Mouse (Mus musculus): ENCODE data around the gene Cd180. TPM values are rescaled to one million over a fixed set of nuclear protein-coding genes. Genes with fewer than 3 reads are reported as not detected.

Cd180 gene
- polyA plus RNA-seq, 1 experiment from 2014 or later, result 0.15 TPM

DNA sequence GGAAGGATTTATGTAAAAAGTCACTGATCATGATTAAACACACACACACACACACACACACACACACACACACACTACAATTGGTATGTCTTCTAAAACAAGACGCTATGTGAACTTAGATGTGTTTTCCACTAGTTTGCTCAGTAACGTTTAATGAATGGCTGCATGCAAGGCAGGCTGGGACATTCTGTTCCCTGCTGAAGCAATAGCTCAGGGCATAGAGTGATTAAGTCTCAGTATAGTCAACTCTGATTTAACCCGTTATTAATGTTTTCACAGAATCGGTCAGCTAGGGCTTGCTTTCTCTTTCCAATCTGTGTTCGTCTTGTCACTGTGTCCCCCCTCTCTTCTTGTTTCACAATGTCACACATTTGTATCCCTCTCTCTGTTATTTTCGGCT, 82.1 kb downstream of the Cd180 start:
- H3K9me3 ChIP-seq (replicated peaks), result no peaks in the 10 kb centered on the region
- no peak for DNase-seq (ENCODE audit: low spot score)
- H3K36me3 ChIP-seq, result peaks cover 21% of the 10 kb centered on the region
- peaks cover 9% of the 10 kb centered on the region for H3K4me1 ChIP-seq
- no peak overlapping the region for H3K27ac ChIP-seq
- H3K27me3 ChIP-seq (ENCODE audit: low read depth, poor library complexity, severe bottlenecking), result no peaks in the 10 kb centered on the region
- WGBS, result 90% methylated on average over 6 of the region's 6 CpGs
- no peak overlapping the region for H3K4me3 ChIP-seq

DNA sequence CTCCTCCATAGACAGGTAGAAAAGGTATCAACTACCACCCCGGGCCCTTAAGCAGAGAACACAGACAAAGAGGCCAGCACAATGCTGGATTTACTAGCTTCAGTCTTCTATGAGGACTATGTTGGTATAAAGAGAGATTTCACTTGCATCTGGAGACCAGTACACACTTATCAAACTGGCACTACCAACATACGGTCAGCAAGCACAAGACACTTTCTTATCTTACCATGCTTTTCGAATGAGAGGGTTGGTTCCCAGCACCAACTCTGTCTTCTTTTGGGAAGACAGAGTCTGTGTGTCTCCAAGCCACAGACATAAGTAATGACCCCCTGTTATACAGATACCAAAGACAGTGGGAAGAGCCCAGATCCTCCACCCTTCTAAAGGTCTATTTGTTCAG, 85.5 kb downstream of the Cd180 start:
- Histone ChIP-seq H3K27me3 (ENCODE audit: low read depth, poor library complexity, severe bottlenecking) (no peaks in the 10 kb centered on the region), H3K27ac (no peak overlapping the region), H3K36me3 (peaks cover 47% of the 10 kb centered on the region), H3K9me3 (replicated peaks) (no peaks in the 10 kb centered on the region), H3K4me3 (no peak overlapping the region), H3K4me1 (peaks cover 2% of the 10 kb centered on the region; the same call in 1 of the 2 replicates)
- DNase-seq (ENCODE audit: low spot score), result no peak
- WGBS, result 94% methylated on average over 3 of the region's 3 CpGs

DNA sequence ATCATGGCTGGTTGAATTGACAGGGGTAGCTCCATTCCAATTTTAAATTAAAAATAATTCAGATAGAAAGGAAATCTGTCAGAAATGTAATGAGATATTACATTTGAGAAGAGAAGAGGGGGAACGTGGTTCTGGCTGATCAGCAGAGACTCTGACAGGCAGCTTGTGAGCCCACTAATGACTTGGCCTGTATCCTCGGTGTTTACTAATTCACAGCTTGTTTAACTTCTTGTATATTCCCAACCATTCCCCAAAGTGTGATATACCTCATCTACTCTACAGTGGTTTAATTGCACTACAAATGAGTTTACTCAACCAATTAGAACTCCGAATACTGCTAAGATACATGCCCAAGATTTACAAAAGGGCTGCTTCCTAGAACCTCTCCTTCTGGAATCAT, 85.9 kb downstream of the Cd180 start:
- Histone ChIP-seq H3K4me3 (no peak overlapping the region), H3K4me1 (peaks cover 2% of the 10 kb centered on the region; the same call in 1 of the 2 replicates), H3K27ac (no peak overlapping the region), H3K36me3 (peaks cover 43% of the 10 kb centered on the region), H3K9me3 (replicated peaks) (no peaks in the 10 kb centered on the region), H3K27me3 (ENCODE audit: low read depth, poor library complexity, severe bottlenecking) (no peaks in the 10 kb centered on the region)
- 94% methylated on average over 3 of the region's 3 CpGs for WGBS
- DNase-seq (ENCODE audit: low spot score), result no peak

DNA sequence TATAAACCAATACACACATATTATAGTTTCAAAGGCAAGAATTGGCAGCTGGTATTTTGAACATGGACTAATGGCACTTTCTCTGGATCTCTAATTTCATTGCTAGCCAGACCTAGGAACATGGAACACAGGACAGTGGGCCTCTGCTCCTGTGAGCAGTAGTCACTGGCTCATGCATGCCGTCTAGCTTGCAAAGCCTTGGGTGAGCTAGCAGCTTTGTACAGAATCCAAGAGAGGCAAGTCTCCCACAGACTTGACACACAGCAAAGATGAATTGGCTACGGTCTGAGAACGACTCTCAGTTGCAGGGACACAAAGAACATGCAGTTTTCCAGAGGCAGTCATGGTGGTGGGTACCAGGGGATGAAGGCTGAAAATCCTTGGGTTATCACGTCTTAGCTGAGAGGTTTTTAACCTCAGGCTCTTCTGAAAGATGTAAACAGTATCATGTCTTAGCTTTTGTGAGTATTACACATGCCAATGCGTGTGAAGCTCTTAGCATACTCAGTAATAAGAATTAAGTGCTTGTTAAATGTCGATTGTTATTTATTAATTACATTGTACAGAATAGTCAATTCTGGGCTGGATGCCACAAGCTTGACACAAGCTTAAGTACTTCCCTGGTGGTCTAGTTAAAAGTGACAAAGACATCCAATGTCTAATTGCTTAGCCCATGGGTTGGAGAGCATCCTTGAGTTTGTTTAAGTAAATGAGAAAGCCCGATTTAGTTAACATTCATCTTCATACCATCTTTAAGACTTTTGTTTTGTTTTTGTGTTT, 90.4 kb downstream of the Cd180 start:
- H3K36me3 ChIP-seq, result peaks cover 45% of the 10 kb centered on the region
- H3K4me3 ChIP-seq, result no peak overlapping the region
- no peaks in the 10 kb centered on the region for H3K9me3 ChIP-seq (replicated peaks)
- no peaks in the 10 kb centered on the region for H3K4me1 ChIP-seq
- WGBS, result 89% methylated on average over 7 of the region's 7 CpGs
- DNase-seq (ENCODE audit: low spot score), result no peak
- no peaks in the 10 kb centered on the region for H3K27me3 ChIP-seq (ENCODE audit: low read depth, poor library complexity, severe bottlenecking)
- no peak overlapping the region for H3K27ac ChIP-seq

DNA sequence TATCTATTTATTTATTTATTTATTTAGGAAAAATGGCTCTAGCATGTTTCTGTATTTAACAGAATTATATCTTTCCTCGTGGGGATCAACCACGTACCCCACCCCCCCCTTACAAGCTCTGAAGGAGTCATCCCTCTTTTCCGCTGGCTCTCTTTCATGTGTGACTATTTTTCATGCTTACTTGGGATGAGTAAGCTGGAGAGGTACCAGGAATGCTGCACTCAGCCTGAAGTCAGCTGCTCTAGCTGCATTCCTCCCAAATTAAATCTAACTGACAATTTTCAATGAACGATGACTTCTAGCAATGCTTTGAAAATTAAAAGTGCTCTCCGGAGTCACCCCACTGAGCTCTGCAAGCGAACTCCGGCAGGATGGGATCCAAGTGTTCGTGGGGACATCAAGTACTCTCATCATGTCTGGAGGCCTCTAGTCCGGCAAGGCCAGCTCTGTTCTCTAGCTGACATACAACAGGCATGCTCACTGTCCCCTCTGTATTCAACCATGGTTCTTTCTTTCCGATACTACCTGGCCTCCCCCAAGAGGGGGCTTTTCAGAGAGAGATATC, 93.4 kb downstream of the Cd180 start:
- no peaks in the 10 kb centered on the region for H3K9me3 ChIP-seq (replicated peaks)
- H3K36me3 ChIP-seq, result peaks cover 33% of the 10 kb centered on the region
- no peak for DNase-seq (ENCODE audit: low spot score)
- no peak overlapping the region for H3K27ac ChIP-seq
- H3K4me3 ChIP-seq, result no peak overlapping the region
- no peaks in the 10 kb centered on the region for H3K4me1 ChIP-seq
- no peaks in the 10 kb centered on the region for H3K27me3 ChIP-seq (ENCODE audit: low read depth, poor library complexity, severe bottlenecking)
- 93% methylated on average over 10 of the region's 10 CpGs for WGBS

Data from limb, embryonic 10.5 days (tissue).